Mouse (Mus musculus) G1E-ER4 (cell line): ENCODE results near the gene Fezf1. TPM values are rescaled to one million over a fixed set of nuclear protein-coding genes. Genes with fewer than 3 reads are reported as not detected.

Experiments
- GATA1 ChIP-seq: IDR thresholded peaks from one replicate; pipeline ENCODE4 v1.8.0; 2012; ENCODE audit warnings: low read length, inconsistent platforms
- polyA plus RNA-seq: library from polyadenylated mRNA; stranded (reverse); fragments of >175 nt; gene quantifications from 2 replicates; pipeline ENCODE4 v1.2.3, GENCODE M21; 2012

The Fezf1 gene
- polyA plus RNA-seq = not detected in 2 replicates

- TF ChIP-seq GATA1 = no peak
These were observed at the start of gene Fezf1 for GRCm38 (mm10) chr6:23248313-23249052. Gene Fezf1, minus strand, starts transcription at chr6:23248362.

- TF ChIP-seq GATA1 = no peak
These were observed 46.5 kb upstream of the Fezf1 start for GRCm38 (mm10) chr6:23294685-23295084.

GRCm38 (mm10) chr6:23288752-23289151 lies 40.6 kb upstream of the Fezf1 start:
- no peak for TF ChIP-seq GATA1

GRCm38 (mm10) chr6:23281514-23281820 lies 33.3 kb upstream of the Fezf1 start:
- TF ChIP-seq GATA1 = no peak

- no peak for TF ChIP-seq GATA1
These were observed 32.8 kb upstream of the Fezf1 start for GRCm38 (mm10) chr6:23280811-23281513.

- TF ChIP-seq GATA1 = no peak
These were observed 25.3 kb upstream of the Fezf1 start for GRCm38 (mm10) chr6:23273483-23273882.

- no peak for TF ChIP-seq GATA1
These were observed 24.8 kb upstream of the Fezf1 start for GRCm38 (mm10) chr6:23272979-23273378.

- no peak for TF ChIP-seq GATA1
These were observed 24.4 kb upstream of the Fezf1 start for GRCm38 (mm10) chr6:23272542-23272941.

- TF ChIP-seq GATA1 = no peak
These were observed 12.5 kb upstream of the Fezf1 start for GRCm38 (mm10) chr6:23260738-23261050.

GRCm38 (mm10) chr6:23260016-23260737 lies 12.0 kb upstream of the Fezf1 start:
- TF ChIP-seq GATA1 = no peak

GRCm38 (mm10) chr6:23257981-23258380 lies 9.8 kb upstream of the Fezf1 start:
- TF ChIP-seq GATA1 = no peak

- TF ChIP-seq GATA1 = no peak
These were observed 7.0 kb upstream of the Fezf1 start for GRCm38 (mm10) chr6:23255161-23255560.

- no peak for TF ChIP-seq GATA1
These were observed 6.5 kb upstream of the Fezf1 start for GRCm38 (mm10) chr6:23254644-23255043.

GRCm38 (mm10) chr6:23253353-23254311 lies 5.5 kb upstream of the Fezf1 start:
- TF ChIP-seq GATA1 = no peak
